Mouse (Mus musculus): ENCODE data around the gene Smg6. TPM values are rescaled to one million over a fixed set of nuclear protein-coding genes. Genes with fewer than 3 reads are reported as not detected.
A peak's percentile ranks its signal among the peaks of the same experiment; 100 is the strongest.
"Not testable (repeated sequence)": the region's sequence is repeated elsewhere in the genome, so short reads cannot be mapped to it uniquely, and the experiment has no call there.

The Smg6 gene
- polyA plus RNA-seq, 1 experiment from 2014 or later, result 12.9 TPM

DNA sequence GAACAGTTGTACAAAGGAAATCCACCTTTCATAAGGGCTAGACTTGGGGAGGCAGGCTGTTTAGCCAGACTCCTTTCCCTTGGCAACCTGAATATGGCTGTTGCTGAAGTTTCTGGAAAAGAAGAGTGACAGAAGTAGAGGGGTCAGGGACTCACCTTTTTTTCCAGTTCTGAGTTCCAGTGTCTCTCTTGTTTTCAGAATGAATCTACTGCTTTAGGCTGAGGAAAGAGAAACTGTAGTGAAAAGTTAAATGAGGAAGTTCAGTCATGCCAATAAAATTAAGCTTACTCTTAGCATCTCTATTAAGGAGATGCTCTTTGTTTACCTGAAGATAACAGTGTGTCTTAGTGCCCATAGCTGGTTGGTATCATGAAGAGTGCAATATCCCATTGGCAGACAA is 69.2 kb downstream of the Smg6 start:
- Histone ChIP-seq H3K27ac (ENCODE audit: low read depth, low read length) (no peak overlapping the region), H3K9me3 (replicated peaks; ENCODE audit: control insufficient read depth, low read length) (no peaks in the 10 kb centered on the region), H3K4me3 (ENCODE audit: low read depth, low read length) (no peak overlapping the region), H3K36me3 (ENCODE audit: control insufficient read depth, insufficient read depth, low read length) (peaks cover 36% of the 10 kb centered on the region), H3K4me2 (ENCODE audit: low read length) (no peak overlapping the region), H3K9ac (ENCODE audit: low read length) (no peak overlapping the region), H3K4me1 (ENCODE audit: control insufficient read depth, insufficient read depth, low read length) (no peaks in the 10 kb centered on the region), H3K27me3 (replicated peaks; ENCODE audit: control insufficient read depth, insufficient read depth, low read length) (no peaks in the 10 kb centered on the region)
- DNase-seq (ENCODE audit: low spot score) (no peak), ATAC-seq (no peak)

DNA sequence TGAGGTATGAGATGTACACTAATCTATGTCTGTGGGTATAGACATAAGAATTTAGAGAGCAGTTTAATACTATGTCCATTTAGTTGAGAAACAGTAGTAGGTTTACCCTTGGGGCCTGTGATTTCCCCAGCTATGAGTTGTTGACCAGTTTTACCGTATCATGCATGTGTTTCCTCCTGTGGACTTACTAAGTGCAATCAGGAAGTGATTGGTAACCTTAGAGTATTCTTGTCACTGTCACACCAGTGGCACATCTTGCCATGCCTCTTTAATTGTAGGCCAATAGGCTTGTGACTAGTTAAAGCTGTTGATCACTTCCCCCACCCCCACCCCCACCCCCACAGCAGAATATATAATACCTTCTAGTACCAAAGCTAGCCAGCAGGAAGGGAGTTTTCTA is 70.9 kb downstream of the Smg6 start:
- H3K9ac ChIP-seq (ENCODE audit: low read length), result no peak overlapping the region
- ATAC-seq, result no peak
- H3K36me3 ChIP-seq (ENCODE audit: control insufficient read depth, insufficient read depth, low read length), result peaks cover 23% of the 10 kb centered on the region
- no peaks in the 10 kb centered on the region for H3K27me3 ChIP-seq (replicated peaks; ENCODE audit: control insufficient read depth, insufficient read depth, low read length)
- H3K27ac ChIP-seq (ENCODE audit: low read depth, low read length), result no peak overlapping the region
- 100% methylated on average over 1 of the region's 1 CpGs for WGBS
- no peak for DNase-seq (ENCODE audit: low spot score)
- H3K4me2 ChIP-seq (ENCODE audit: low read length), result no peak overlapping the region
- no peak overlapping the region for H3K4me3 ChIP-seq (ENCODE audit: low read depth, low read length)
- H3K4me1 ChIP-seq (ENCODE audit: control insufficient read depth, insufficient read depth, low read length), result no peaks in the 10 kb centered on the region
- H3K9me3 ChIP-seq (replicated peaks; ENCODE audit: control insufficient read depth, low read length), result no peaks in the 10 kb centered on the region

DNA sequence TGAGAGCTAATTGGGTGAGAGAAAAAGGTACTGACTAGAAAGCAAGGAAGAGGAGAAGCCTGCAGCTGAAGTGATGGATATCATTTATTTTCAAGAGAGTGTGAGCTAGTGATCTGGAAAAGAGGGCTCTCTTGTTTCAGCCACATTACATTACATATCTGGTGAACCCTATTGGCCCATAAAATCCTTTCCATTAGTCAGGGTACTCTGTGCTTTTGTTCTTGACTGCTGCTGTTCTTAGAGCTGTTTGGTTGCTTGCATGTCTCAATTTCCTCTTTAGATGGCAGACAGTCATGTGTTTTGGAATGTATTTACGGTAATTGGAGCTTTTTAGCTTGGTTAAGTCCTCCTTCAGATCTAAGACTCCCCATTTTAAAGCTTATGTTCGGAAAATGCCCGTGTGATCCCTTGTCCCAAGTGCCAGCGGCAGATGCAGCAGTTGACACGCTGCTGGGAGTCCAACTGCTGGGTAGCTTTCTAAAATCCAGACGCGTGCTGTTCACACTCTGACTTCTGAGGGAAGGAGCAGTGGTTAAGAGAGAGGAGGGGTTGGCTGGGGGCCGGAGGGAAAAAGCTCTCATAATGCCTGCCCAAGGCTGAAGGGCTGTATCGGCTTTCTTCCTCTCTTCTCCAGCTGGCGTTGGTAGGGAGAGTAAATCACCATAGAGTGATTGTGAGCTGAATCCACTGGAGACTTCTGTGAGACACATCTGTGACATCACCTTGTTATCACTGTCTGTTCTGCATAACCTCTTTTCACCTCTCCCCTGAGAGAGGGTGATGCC is 75.4 kb downstream of the Smg6 start:
- H3K9me3 ChIP-seq (replicated peaks; ENCODE audit: control insufficient read depth, low read length), result no peaks in the 10 kb centered on the region
- WGBS, result 86% methylated on average over 10 of the region's 10 CpGs
- no peak for DNase-seq (ENCODE audit: low spot score)

DNA sequence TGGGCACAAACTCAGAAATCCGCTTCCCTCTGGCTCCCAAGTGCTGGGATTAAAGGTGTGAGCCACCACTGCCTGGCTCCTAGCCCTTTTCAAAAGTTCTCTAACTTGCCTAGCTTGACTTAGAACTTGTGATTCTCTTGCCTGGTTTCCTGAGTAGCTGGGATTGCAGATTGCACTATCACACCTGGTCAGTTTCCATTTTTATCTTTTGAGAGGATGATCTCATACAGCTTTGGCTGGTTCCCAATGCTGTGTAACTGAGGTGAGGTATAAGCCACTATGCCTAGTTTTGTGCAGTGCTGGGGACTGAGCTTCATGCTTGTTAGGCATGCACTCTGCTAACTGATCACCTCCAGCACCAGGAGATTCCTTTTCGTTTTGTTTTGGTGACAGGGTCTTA is 82.6 kb downstream of the Smg6 start:
- H3K27me3 ChIP-seq (replicated peaks; ENCODE audit: control insufficient read depth, insufficient read depth, low read length), result no peaks in the 10 kb centered on the region
- H3K4me3 ChIP-seq (ENCODE audit: low read depth, low read length), result no peak overlapping the region
- no peaks in the 10 kb centered on the region for H3K36me3 ChIP-seq (ENCODE audit: control insufficient read depth, insufficient read depth, low read length)
- H3K27ac ChIP-seq (ENCODE audit: low read depth, low read length), result no peak overlapping the region
- no peaks in the 10 kb centered on the region for H3K9me3 ChIP-seq (replicated peaks; ENCODE audit: control insufficient read depth, low read length)
- H3K4me1 ChIP-seq (ENCODE audit: control insufficient read depth, insufficient read depth, low read length), result peaks cover 5% of the 10 kb centered on the region; the same call in 1 of the 2 replicates
- H3K9ac ChIP-seq (ENCODE audit: low read length), result no peak overlapping the region
- WGBS, result 82% methylated on average over 2 of the region's 2 CpGs
- ATAC-seq, result no peak
- H3K4me2 ChIP-seq (ENCODE audit: low read length), result no peak overlapping the region
- DNase-seq (ENCODE audit: low spot score), result no peak

More for the DNA sequence above, 75.4 kb downstream of the Smg6 start:
- H3K4me2 ChIP-seq (ENCODE audit: low read length), result no peak overlapping the region
- H3K36me3 ChIP-seq (ENCODE audit: control insufficient read depth, insufficient read depth, low read length), result 0 out of 2 replicates have a peak, but pooled peaks cover 7% of the 10 kb centered on the region
- H3K27ac ChIP-seq (ENCODE audit: low read depth, low read length), result 0 out of 2 replicates have a peak overlapping the region, but pooled peaks have one; percentile 21
- ATAC-seq, result no peak
- no peaks in the 10 kb centered on the region for H3K27me3 ChIP-seq (replicated peaks; ENCODE audit: control insufficient read depth, insufficient read depth, low read length)
- H3K9ac ChIP-seq (ENCODE audit: low read length), result no peak overlapping the region
- no peaks in the 10 kb centered on the region for H3K4me1 ChIP-seq (ENCODE audit: control insufficient read depth, insufficient read depth, low read length)
- H3K4me3 ChIP-seq (ENCODE audit: low read depth, low read length), result no peak overlapping the region

DNA sequence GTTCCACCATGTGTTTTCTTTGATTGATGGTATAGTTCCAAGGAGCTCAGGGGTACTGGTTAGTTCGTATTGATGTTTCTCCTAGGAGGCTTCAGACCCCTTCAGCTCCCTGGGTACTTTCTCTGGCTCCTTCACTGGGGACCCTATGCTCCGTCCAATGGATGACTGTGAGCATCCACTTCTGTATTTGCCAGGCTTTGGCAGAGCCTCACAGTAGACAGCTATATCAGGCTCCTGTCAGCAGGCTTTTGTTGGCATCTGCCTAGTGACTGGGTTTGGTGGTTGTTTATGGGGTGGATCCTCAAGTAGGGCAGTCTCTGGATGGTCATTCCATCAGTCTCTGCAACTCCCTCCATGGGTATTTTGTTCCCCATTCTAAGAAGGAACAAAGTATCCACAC is 83.9 kb downstream of the Smg6 start:
- H3K36me3 ChIP-seq (ENCODE audit: control insufficient read depth, insufficient read depth, low read length); H3K4me3 ChIP-seq (ENCODE audit: low read depth, low read length); H3K4me2 ChIP-seq (ENCODE audit: low read length); H3K27ac ChIP-seq (ENCODE audit: low read depth, low read length); DNase-seq (ENCODE audit: low spot score); H3K4me1 ChIP-seq (ENCODE audit: control insufficient read depth, insufficient read depth, low read length); ATAC-seq; H3K9me3 ChIP-seq (replicated peaks; ENCODE audit: control insufficient read depth, low read length); H3K9ac ChIP-seq (ENCODE audit: low read length); H3K27me3 ChIP-seq (replicated peaks; ENCODE audit: control insufficient read depth, insufficient read depth, low read length): not testable (repeated sequence)
- WGBS, result 94% methylated on average over 2 of the region's 2 CpGs

DNA sequence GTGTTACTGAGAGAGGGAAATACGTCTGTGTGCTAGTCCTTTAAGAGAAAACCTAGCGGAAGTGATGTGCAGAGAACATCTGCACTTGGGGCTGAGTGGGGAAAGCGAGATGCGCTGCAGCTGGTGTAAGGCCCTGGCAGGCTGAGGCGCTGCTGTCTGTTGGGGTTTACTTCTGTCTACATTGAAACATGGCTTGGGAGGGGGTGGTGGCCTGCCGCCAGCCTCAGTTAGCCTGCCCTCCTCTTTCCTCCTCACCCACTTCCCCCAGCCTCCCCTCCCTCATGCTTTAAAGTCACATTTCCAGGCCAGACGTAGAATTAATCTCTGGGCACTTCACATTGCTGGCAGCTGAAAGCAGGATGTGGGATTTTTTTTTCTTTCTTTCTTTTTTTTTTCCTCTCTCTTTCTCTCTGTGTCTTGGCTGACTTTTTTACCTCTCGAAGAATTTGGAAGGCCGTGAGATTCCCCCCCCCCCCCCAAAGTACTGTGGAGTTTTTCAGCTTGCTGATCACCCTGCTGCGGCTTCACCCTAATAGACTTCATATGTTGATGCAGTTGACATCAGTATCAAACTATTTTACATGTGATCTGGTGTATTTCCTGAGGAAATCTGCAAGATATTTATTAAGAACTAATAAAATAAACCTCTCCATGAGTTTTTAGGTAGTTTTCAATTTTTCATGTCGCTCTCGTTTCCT is 87.5 kb downstream of the Smg6 start:
- ATAC-seq, result no peak
- DNase-seq (ENCODE audit: low spot score), result peak; percentile 53
- Histone ChIP-seq H3K9me3 (replicated peaks; ENCODE audit: control insufficient read depth, low read length) (no peaks in the 10 kb centered on the region), H3K27ac (ENCODE audit: low read depth, low read length) (peak overlapping the region; percentile 59), H3K27me3 (replicated peaks; ENCODE audit: control insufficient read depth, insufficient read depth, low read length) (no peaks in the 10 kb centered on the region), H3K4me3 (ENCODE audit: low read depth, low read length) (no peak overlapping the region), H3K4me1 (ENCODE audit: control insufficient read depth, insufficient read depth, low read length) (peaks cover 19% of the 10 kb centered on the region), H3K4me2 (ENCODE audit: low read length) (no peak overlapping the region), H3K36me3 (ENCODE audit: control insufficient read depth, insufficient read depth, low read length) (no peaks in the 10 kb centered on the region), H3K9ac (ENCODE audit: low read length) (no peak overlapping the region)
- WGBS, result 48% methylated on average over 12 of the region's 12 CpGs

DNA sequence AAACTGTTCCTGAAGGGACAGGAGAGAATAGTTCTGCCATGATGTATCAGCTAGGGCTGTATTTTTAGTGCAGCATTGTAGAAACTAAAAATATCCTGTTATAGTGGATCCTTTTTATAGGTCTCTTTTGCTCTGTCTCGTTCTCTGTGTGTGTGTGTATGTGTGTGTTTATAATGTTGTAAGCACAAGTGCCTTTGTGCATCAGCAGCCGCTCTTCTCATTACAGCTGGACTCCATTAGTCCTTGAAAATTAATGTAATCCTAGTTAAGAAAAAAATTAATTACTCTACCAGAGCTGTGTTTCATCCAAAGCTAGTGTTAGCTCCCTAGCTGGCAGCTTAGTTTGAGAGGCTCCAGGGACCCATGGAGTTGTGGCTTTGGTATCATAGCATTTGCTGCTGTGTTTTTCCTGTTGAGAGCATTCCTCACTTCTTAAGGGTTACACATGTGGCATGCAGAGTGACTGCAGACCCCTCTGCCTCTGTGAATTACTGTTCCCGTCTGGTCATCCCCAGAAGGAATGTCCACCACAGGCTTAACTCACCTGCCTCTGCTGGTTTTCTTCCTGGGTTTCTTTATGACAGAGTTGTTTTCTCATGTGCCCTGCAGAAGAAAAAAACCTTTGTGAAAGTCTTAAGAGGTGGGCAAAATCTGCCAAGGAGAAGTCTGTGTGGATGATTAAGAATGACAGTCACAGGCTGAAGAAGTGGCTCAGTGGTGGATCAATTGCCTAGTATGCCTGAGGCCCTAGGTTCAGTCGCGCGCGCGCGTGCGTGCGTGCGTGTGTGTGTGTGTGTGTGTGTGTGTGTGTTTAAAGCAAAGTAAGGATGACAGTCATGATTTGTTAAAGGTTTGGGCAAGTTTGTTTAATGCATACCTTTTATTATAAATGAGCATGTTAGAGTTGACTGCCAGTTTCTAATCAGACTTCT is 88.4 kb downstream of the Smg6 start:
- H3K9me3 ChIP-seq (replicated peaks; ENCODE audit: control insufficient read depth, low read length), result no peaks in the 10 kb centered on the region
- no peak overlapping the region for H3K9ac ChIP-seq (ENCODE audit: low read length)
- DNase-seq (ENCODE audit: low spot score) (no peak), ATAC-seq (no peak)
- H3K36me3 ChIP-seq (ENCODE audit: control insufficient read depth, insufficient read depth, low read length), result no peaks in the 10 kb centered on the region
- WGBS, result 79% methylated on average over 12 of the region's 12 CpGs
- H3K4me2 ChIP-seq (ENCODE audit: low read length), result no peak overlapping the region
- H3K27ac ChIP-seq (ENCODE audit: low read depth, low read length), result peak overlapping the region; percentile 24; the same call in 1 of the 2 replicates
- H3K4me3 ChIP-seq (ENCODE audit: low read depth, low read length), result no peak overlapping the region
- H3K27me3 ChIP-seq (replicated peaks; ENCODE audit: control insufficient read depth, insufficient read depth, low read length), result no peaks in the 10 kb centered on the region
- H3K4me1 ChIP-seq (ENCODE audit: control insufficient read depth, insufficient read depth, low read length), result peaks cover 19% of the 10 kb centered on the region

DNA sequence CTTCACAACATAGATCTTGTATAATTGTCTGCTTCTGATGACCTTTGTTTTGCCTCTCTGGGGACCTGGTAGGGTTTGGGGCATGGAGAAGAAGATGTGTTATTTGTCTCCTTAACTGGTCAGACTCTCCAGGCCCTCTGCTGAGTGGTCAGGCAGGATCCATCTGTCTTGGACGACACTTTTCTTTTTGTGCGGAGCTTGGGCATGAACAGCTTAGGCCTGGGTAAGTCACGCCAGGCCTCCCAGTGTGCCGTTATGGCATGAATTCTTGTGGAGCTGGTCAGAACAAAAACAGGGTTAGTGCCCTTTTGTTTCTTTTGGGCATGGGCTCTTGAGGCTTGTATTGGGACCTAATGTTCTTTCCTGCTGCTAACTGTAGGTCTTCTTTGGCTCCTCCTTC is 89.2 kb downstream of the Smg6 start:
- Histone ChIP-seq H3K4me2 (ENCODE audit: low read length) (no peak overlapping the region), H3K9ac (ENCODE audit: low read length) (no peak overlapping the region), H3K4me1 (ENCODE audit: control insufficient read depth, insufficient read depth, low read length) (peaks cover 19% of the 10 kb centered on the region), H3K9me3 (replicated peaks; ENCODE audit: control insufficient read depth, low read length) (no peaks in the 10 kb centered on the region), H3K36me3 (ENCODE audit: control insufficient read depth, insufficient read depth, low read length) (no peaks in the 10 kb centered on the region), H3K27ac (ENCODE audit: low read depth, low read length) (no peak overlapping the region), H3K27me3 (replicated peaks; ENCODE audit: control insufficient read depth, insufficient read depth, low read length) (no peaks in the 10 kb centered on the region), H3K4me3 (ENCODE audit: low read depth, low read length) (no peak overlapping the region)
- no peak for ATAC-seq
- WGBS, result 38% methylated on average over 4 of the region's 4 CpGs
- no peak for DNase-seq (ENCODE audit: low spot score)

Measured in forebrain, embryonic 14.5 days (tissue).